Mouse (Mus musculus) spleen, adult 2 months (tissue): ENCODE measurements around the gene Kank4.

Source experiments
- CTCF ChIP-seq: fragments of 200-500 bp; IDR thresholded peaks from 2 replicates; pipeline ENCODE4 v1.5.1; 2011; ENCODE audit warnings: mild to moderate bottlenecking, inconsistent platforms; ENCODE audit not compliant: insufficient read depth, insufficient read length, insufficient replicate concordance; ENCODE audit errors: extremely low read depth
- POLR2A ChIP-seq: fragments of 200-500 bp; IDR thresholded peaks from 2 replicates; pipeline ENCODE4 v1.6.1; 2011; ENCODE audit warnings: low read depth, low read length, inconsistent platforms

DNA sequence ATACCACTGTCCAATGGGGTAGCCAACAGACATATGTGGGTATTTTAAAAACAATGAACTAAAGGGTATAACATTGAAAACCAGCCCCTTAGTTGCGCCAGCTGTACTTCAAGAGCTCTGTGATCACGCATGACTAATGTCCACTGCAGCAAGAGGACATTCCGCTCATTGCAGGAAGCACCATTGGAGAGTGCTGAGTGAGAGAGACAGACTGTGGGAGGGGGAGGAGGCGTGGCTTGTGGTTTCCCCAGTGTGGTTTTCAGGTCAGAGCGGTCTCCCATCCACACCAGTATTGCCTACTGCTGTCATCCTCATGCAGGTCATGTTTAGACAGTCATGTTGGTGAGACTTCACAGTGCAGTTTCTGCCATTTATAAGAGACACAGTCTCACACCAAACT lies 19.2 kb upstream of the Kank4 start:
- TF ChIP-seq POLR2A (no peak), CTCF (no peak)
